Mouse (Mus musculus) urinary bladder, postnatal 14 days (tissue): Measurements from ENCODE around the gene Pknox2.

Source experiments
- DNase-seq: peaks from one replicate; pipeline ENCODE4 v3.0.0; 2021; ENCODE audit warnings: low spot score

Gene Pknox2

GRCm38 (mm10) chr9:37140464-37141181 lies 6.6 kb downstream of the Pknox2 start:
- no peak for DNase-seq

GRCm38 (mm10) chr9:37139514-37139913 lies 7.7 kb downstream of the Pknox2 start:
- peak; percentile 59 for DNase-seq

- no peak for DNase-seq
These were observed 8.3 kb downstream of the Pknox2 start for GRCm38 (mm10) chr9:37138883-37139282.

- no peak for DNase-seq
These were observed 10.9 kb downstream of the Pknox2 start for GRCm38 (mm10) chr9:37136340-37136739.

GRCm38 (mm10) chr9:37133495-37133894 lies 13.7 kb downstream of the Pknox2 start:
- no peak for DNase-seq

GRCm38 (mm10) chr9:37129046-37129445 lies 18.2 kb downstream of the Pknox2 start:
- no peak for DNase-seq

GRCm38 (mm10) chr9:37126197-37126596 lies 21.0 kb downstream of the Pknox2 start:
- peak; percentile 52 for DNase-seq

GRCm38 (mm10) chr9:37124696-37125480 lies 22.3 kb downstream of the Pknox2 start:
- no peak for DNase-seq

GRCm38 (mm10) chr9:37123384-37123783 lies 23.8 kb downstream of the Pknox2 start:
- no peak for DNase-seq

- DNase-seq = no peak
These were observed 24.2 kb downstream of the Pknox2 start for GRCm38 (mm10) chr9:37122971-37123370.

GRCm38 (mm10) chr9:37122381-37122780 lies 24.8 kb downstream of the Pknox2 start:
- DNase-seq = no peak

- DNase-seq = no peak
These were observed 25.4 kb downstream of the Pknox2 start for GRCm38 (mm10) chr9:37121761-37122331.

- DNase-seq = peak; percentile 68
These were observed 26.4 kb downstream of the Pknox2 start for GRCm38 (mm10) chr9:37120801-37121200.

GRCm38 (mm10) chr9:37117529-37117928 lies 29.7 kb downstream of the Pknox2 start:
- DNase-seq = no peak

GRCm38 (mm10) chr9:37116632-37117413 lies 30.4 kb downstream of the Pknox2 start:
- DNase-seq = no peak

- no peak for DNase-seq
These were observed 31.4 kb downstream of the Pknox2 start for GRCm38 (mm10) chr9:37115820-37116219.

GRCm38 (mm10) chr9:37114286-37115267 lies 32.6 kb downstream of the Pknox2 start:
- no peak for DNase-seq

GRCm38 (mm10) chr9:37107546-37107945 lies 39.7 kb downstream of the Pknox2 start:
- no peak for DNase-seq

GRCm38 (mm10) chr9:37106808-37107207 lies 40.4 kb downstream of the Pknox2 start:
- DNase-seq = no peak

- no peak for DNase-seq
These were observed 43.0 kb downstream of the Pknox2 start for GRCm38 (mm10) chr9:37104249-37104648.

GRCm38 (mm10) chr9:37103778-37104177 lies 43.4 kb downstream of the Pknox2 start:
- DNase-seq = no peak
